Mouse (Mus musculus): ENCODE data around the gene Rxfp2.

- TF ChIP-seq GATA1 (IDR thresholded peaks at IDR 0.05; ENCODE audit: low read length) (no peak), TAL1 (IDR thresholded peaks at IDR 0.05; ENCODE audit: low read length) (no peak)
These were observed 48.2 kb upstream of the Rxfp2 start for GRCm38 (mm10) chr5:149970261-149970660.
